Mouse (Mus musculus) ES-E14 (cell line): ENCODE results near the gene Arnt2. TPM values are rescaled to one million over a fixed set of nuclear protein-coding genes. Genes with fewer than 3 reads are reported as not detected.

Source experiments
- DNase-seq: peaks from one replicate; pipeline ENCODE4 v3.0.0-alpha.2; 2013; ENCODE audit warnings: low read depth, low spot score
- H3K27ac ChIP-seq: 2 replicates; pipeline ENCODE4 v1.5.1; 2012; ENCODE audit warnings: low read depth, mild to moderate bottlenecking, low read length, moderate library complexity, mixed read lengths; ENCODE audit not compliant: poor library complexity, insufficient read depth, severe bottlenecking
- H3K36me3 ChIP-seq: 2 replicates; pipeline ENCODE4 v1.6.1; 2012; ENCODE audit warnings: mild to moderate bottlenecking, low read length, moderate library complexity, mixed read lengths; ENCODE audit not compliant: control insufficient read depth, poor library complexity, insufficient read depth, severe bottlenecking
- H3K4me1 ChIP-seq, 2 experiments: fragments of 150-350 bp in 1 of 2; sonication (generic) in 1 of 2; 2 replicates each; pipeline ENCODE4 v1.6.1; 2012; ENCODE audit warnings: low read length in 2 of 2, mild to moderate bottlenecking in 1 of 2, mixed read lengths in 1 of 2; ENCODE audit not compliant: control insufficient read depth in 2 of 2, insufficient read depth in 2 of 2, poor library complexity in 1 of 2
- H3K4me3 ChIP-seq, 2 experiments: fragments of 150-350 bp in 1 of 2; sonication (generic) in 1 of 2; 2 replicates each; pipeline ENCODE4 v1.5.1; 2012; ENCODE audit warnings: low read length in 2 of 2, low read depth in 1 of 2, mild to moderate bottlenecking in 1 of 2, mixed read lengths in 1 of 2; ENCODE audit not compliant: insufficient read depth in 1 of 2, poor library complexity in 1 of 2, severe bottlenecking in 1 of 2
- H3K9ac ChIP-seq: 2 replicates; pipeline ENCODE4 v1.6.1; 2012; ENCODE audit warnings: low read depth, mild to moderate bottlenecking, low read length, mixed read lengths; ENCODE audit not compliant: poor library complexity, insufficient read depth, severe bottlenecking
- H3K9me3 ChIP-seq: fragments of 150-350 bp; sonication (generic); 2 replicates; pipeline ENCODE4 v1.6.1; 2012; ENCODE audit warnings: low read depth, mild to moderate bottlenecking, low read length; ENCODE audit not compliant: control insufficient read depth, insufficient read depth
- CHD2 ChIP-seq: IDR thresholded peaks from 2 replicates; pipeline ENCODE4 v1.6.1; 2014; ENCODE audit warnings: mild to moderate bottlenecking, low read depth, low read length, inconsistent platforms
- HCFC1 ChIP-seq: IDR thresholded peaks from 2 replicates; pipeline ENCODE4 v1.6.1; 2012; ENCODE audit warnings: low read length, inconsistent platforms, borderline replicate concordance; ENCODE audit not compliant: insufficient read depth
- MAFK ChIP-seq: IDR thresholded peaks from 2 replicates; pipeline ENCODE4 v1.6.1; 2014; ENCODE audit warnings: mild to moderate bottlenecking, low read depth, low read length, inconsistent platforms; ENCODE audit not compliant: insufficient read depth
- ZC3H11A ChIP-seq: IDR thresholded peaks from 2 replicates; pipeline ENCODE4 v1.6.1; 2012; ENCODE audit warnings: low read depth, mild to moderate bottlenecking, inconsistent platforms, low read length, borderline replicate concordance
- ZNF384 ChIP-seq: IDR thresholded peaks from 2 replicates; pipeline ENCODE4 v1.6.1; 2012; ENCODE audit warnings: low read depth, low read length, inconsistent platforms
- in situ Hi-C, 2 experiments: fragments of 600-800 bp; cut with MboI; formaldehyde crosslinking; loops; one replicate each; pipeline ENCODE4 v1.15.1; 2025; ENCODE audit warnings: low sequenced_read_pairs in 2 of 2, inconsistent platforms in 1 of 2; ENCODE audit not compliant: unreplicated experiment in 2 of 2
- total RNA-seq: library from RNA; depleted of rRNA; stranded (reverse); fragments of 300-350 nt; gene quantifications from 2 replicates; pipeline ENCODE4 v1.2.3, GENCODE M21; 2012; rRNA removed

The Arnt2 gene
- 2.8 and 3.2 TPM in 2 replicates for total RNA-seq

GRCm38 (mm10) chr7:84409896-84410521 lies at the start of gene Arnt2:
Gene Arnt2, minus strand, starts transcription at chr7:84410176.
- Histone ChIP-seq H3K9me3 (no peaks in the 10 kb centered on the region), H3K9ac (peak within 1 kb of the TSS; percentile 87), H3K36me3 (no peaks in the 10 kb centered on the region), H3K4me1 (0 out of 4 replicates have a peak, but pooled peaks cover 0 to 1% of the 10 kb centered on the region in 2 experiments), H3K4me3 (peak within 1 kb of the TSS; percentile 83 to 90), H3K27ac (no peak within 1 kb of the TSS)
- in situ Hi-C loops: no loop called here
- TF ChIP-seq CHD2 (peak; percentile 64), MAFK (no peak), HCFC1 (peak; percentile 37; the same call in 1 of the 2 replicates), ZC3H11A (no peak), ZNF384 (no peak)
- DNase-seq: peak; percentile 9

GRCm38 (mm10) chr7:84451681-84452080 lies 41.7 kb upstream of the Arnt2 start:
- no peak for DNase-seq
- in situ Hi-C loops: no loop called here
- no peaks in the 10 kb centered on the region for H3K36me3 ChIP-seq
- H3K9me3 ChIP-seq: no peaks in the 10 kb centered on the region
- no peaks in the 10 kb centered on the region for H3K4me1 ChIP-seq
- TF ChIP-seq HCFC1 (no peak), ZC3H11A (no peak), ZNF384 (no peak), MAFK (no peak), CHD2 (no peak)
- no peak overlapping the region for H3K27ac ChIP-seq
- no peak overlapping the region for H3K4me3 ChIP-seq
- no peak overlapping the region for H3K9ac ChIP-seq

- Histone ChIP-seq H3K4me3 (no peak overlapping the region), H3K9me3 (no peaks in the 10 kb centered on the region), H3K9ac (no peak overlapping the region), H3K4me1 (no peaks in the 10 kb centered on the region), H3K36me3 (no peaks in the 10 kb centered on the region), H3K27ac (no peak overlapping the region)
- TF ChIP-seq ZC3H11A (no peak), HCFC1 (no peak), ZNF384 (no peak), CHD2 (no peak), MAFK (no peak)
- DNase-seq: no peak
- in situ Hi-C loops: no loop called here
Observed at GRCm38 (mm10) chr7:84449066-84449465, 39.1 kb upstream of the Arnt2 start.

- Histone ChIP-seq H3K4me1 (no peaks in the 10 kb centered on the region), H3K9me3 (no peaks in the 10 kb centered on the region), H3K9ac (no peak overlapping the region), H3K36me3 (no peaks in the 10 kb centered on the region), H3K4me3 (no peak overlapping the region), H3K27ac (no peak overlapping the region)
- no peak for DNase-seq
- in situ Hi-C loops: no loop called here
- TF ChIP-seq ZC3H11A: no peak
- no peak for TF ChIP-seq MAFK
- no peak for TF ChIP-seq CHD2
- TF ChIP-seq ZNF384: no peak
- TF ChIP-seq HCFC1: no peak
Observed at GRCm38 (mm10) chr7:84448512-84448911, 38.5 kb upstream of the Arnt2 start.
